Mouse (Mus musculus): ENCODE data around the gene Gm11011.

DNA sequence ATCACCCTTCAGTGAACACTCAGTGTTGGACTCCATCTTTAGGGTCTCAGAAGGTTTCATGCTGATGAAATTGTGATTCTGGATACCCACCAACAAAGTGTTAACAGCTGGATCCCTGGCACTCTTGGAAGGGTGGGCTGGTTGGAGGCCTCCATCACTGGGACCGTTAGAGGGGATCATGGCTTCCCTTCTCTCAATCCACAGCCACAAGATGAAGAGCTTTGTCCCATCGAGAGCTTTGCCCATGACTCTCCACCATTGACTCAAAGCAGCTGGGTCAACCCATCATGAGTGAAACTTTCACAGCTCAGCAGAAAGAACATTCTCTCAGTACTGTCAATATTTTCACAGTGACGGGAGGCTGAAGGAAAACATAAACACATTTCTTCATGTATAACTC is 4.1 kb downstream of the Gm11011 start:
- no peak for TF ChIP-seq CTCF (IDR thresholded peaks at IDR 0.05)
- TF ChIP-seq EP300 (IDR thresholded peaks at IDR 0.05; ENCODE audit: insufficient read depth, low read depth, low read length): no peak
- no peak for TF ChIP-seq POLR2A (IDR thresholded peaks at IDR 0.05; ENCODE audit: insufficient read depth, low read depth, low read length)

Measured in heart, adult 2 months (tissue).